14 mouse cellular contexts compared by ENCODE assay signal in the genomic region with DNA sequence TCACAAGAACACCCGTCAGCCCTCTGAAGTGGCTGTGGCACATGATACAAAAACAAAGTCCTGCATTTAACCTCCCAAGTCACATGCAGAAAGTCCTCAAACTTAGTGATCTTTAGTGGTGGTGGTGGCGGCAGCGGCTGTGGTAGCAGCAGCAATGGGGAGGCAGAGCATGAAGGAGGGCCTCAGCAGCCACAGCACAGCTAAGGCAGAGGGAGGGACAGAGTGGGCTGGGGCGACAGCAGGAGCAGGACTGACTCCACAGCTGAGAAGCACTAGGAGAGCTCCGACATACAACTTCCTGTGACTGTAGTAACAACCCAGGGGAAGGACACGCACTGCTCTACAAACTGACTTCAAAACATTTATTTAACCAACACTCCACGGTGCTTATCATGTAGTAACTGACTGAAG. TPM values are rescaled to one million over a fixed set of nuclear protein-coding genes. Genes with fewer than 3 reads are reported as not detected.
DNase-seq lines count a peak whose midpoint lies in the region; ATAC-seq and TF ChIP-seq lines count a peak whose summit lies in the region.
"Had no signal": no experiment of that assay in that cellular context is flagged by ENCODE, and none has a peak within 500 bp of the region (broad histone marks: within the 10 kb centered on the region; RNA-seq: fewer than 3 reads in every experiment).

No protein-coding gene starts in this region.

- TF ChIP-seq CTCF in thymus, adult 2 months (IDR thresholded peaks at IDR 0.05; ENCODE audit: borderline replicate concordance, control insufficient read depth, extremely low read depth, insufficient read depth, low read length, poor library complexity) = no peak

- no peak for TF ChIP-seq POLR2A in thymus, adult 2 months (IDR thresholded peaks at IDR 0.05; ENCODE audit: control insufficient read depth, extremely low read depth, insufficient read depth, low read length, poor library complexity)

- H3K4me3 ChIP-seq in heart, embryonic 14.5 days (ENCODE audit: control insufficient read depth in 1 of 2, insufficient read depth in 1 of 2, low read depth in 1 of 2, low read length in 2 of 2) = no peak overlapping the region
- H3K4me3 ChIP-seq in thymus, adult 2 months (ENCODE audit: control insufficient read depth, insufficient read depth, low read length) = no peak overlapping the region
- H3K4me3 ChIP-seq: embryonic facial prominence, embryonic 10.5 days; forebrain, embryonic 13.5 days had no signal

- H3K4me1 ChIP-seq in heart, embryonic 14.5 days (ENCODE audit: control insufficient read depth in 2 of 2, insufficient read depth in 2 of 2, low read length in 2 of 2) = peaks cover 14 to 51% of the 10 kb centered on the region in 2 experiments
- peaks cover 29% of the 10 kb centered on the region for H3K4me1 ChIP-seq in thymus, adult 2 months (replicated peaks; ENCODE audit: control insufficient read depth, insufficient read depth, low read length)
- H3K4me1 ChIP-seq: forebrain, embryonic 13.5 days had no signal

- H3K9me3 ChIP-seq in heart, embryonic 14.5 days (ENCODE audit: control insufficient read depth, low read length) = no peaks in the 10 kb centered on the region
- H3K9me3 ChIP-seq: embryonic facial prominence, embryonic 10.5 days; forebrain, embryonic 13.5 days had no signal

- intact Hi-C loops in heart, postnatal 10 days (cut with DNase I) = no loop called here
- intact Hi-C loops in left cerebral cortex, postnatal 14 days (cut with DNase I) = no loop called here

- WGBS in heart, embryonic 14.5 days = 34% methylated on average over 7 of the region's 7 CpGs
- WGBS in thymus, adult 2 months = 7% methylated on average over 7 of the region's 7 CpGs

- no peaks in the 10 kb centered on the region for H3K27me3 ChIP-seq in heart, embryonic 14.5 days (ENCODE audit: control insufficient read depth, insufficient read depth, low read length)
- no peaks in the 10 kb centered on the region for H3K27me3 ChIP-seq in thymus, adult 2 months (ENCODE audit: control insufficient read depth, insufficient read depth, low read length)
- H3K27me3 ChIP-seq: forebrain, embryonic 13.5 days had no signal

- DNase-seq in heart, postnatal 10 days = no peak
- peak; percentile 72 to 77 for DNase-seq in CD8-positive naive resting alpha-beta T cell, adult 2 months (ENCODE audit: low read depth in 2 of 2, low spot score in 2 of 2)
- peak; percentile 68 for DNase-seq in induced T-regulatory cell, adult 2 months (ENCODE audit: low read depth)
- DNase-seq in thymus, adult 2 months = peak; percentile 63
- no peak for DNase-seq in embryo, embryonic 10 days (ENCODE audit: low spot score)
- no peak for DNase-seq in left cerebral cortex, postnatal 14 days (ENCODE audit: low spot score in 2 of 2)
- no peak for DNase-seq in c-Kit-positive CD71-positive TER-119-positive erythroid progenitor cells, embryonic 14.5 days (ENCODE audit: low spot score)
- DNase-seq: adrenal gland, adult 2 months; cerebellum, adult 11-12 months had no signal

- peak overlapping the region; percentile 61 to 83 for H3K27ac ChIP-seq in heart, embryonic 14.5 days (replicated peaks in 1 of 2; ENCODE audit: control insufficient read depth in 1 of 2, insufficient read depth in 1 of 2, low read depth in 2 of 2, low read length in 2 of 2)
- H3K27ac ChIP-seq in thymus, adult 2 months (ENCODE audit: control insufficient read depth, insufficient read depth, low read length) = peak overlapping the region; percentile 84
- H3K27ac ChIP-seq: embryonic facial prominence, embryonic 10.5 days; forebrain, embryonic 13.5 days; kidney, postnatal 0 days; liver, embryonic 14.5 days had no signal

- no peak overlapping the region for H3K9ac ChIP-seq in heart, embryonic 14.5 days (ENCODE audit: low read length)
- H3K9ac ChIP-seq: forebrain, embryonic 13.5 days; liver, embryonic 14.5 days had no signal

- no peak overlapping the region for H3K4me2 ChIP-seq in heart, embryonic 14.5 days (ENCODE audit: low read length)
- H3K4me2 ChIP-seq: forebrain, embryonic 13.5 days had no signal

- ATAC-seq in heart, embryonic 14.5 days (ENCODE audit: insufficient number of reproducible peaks, insufficient read depth, low FRiP score, low read depth) = no peak
- ATAC-seq: forebrain, embryonic 13.5 days had no signal

- H3K36me3 ChIP-seq in heart, embryonic 14.5 days (ENCODE audit: control insufficient read depth, insufficient read depth, low read length) = 0 out of 2 replicates have a peak, but pooled peaks cover 4% of the 10 kb centered on the region
- no peaks in the 10 kb centered on the region for H3K36me3 ChIP-seq in thymus, adult 2 months (ENCODE audit: control insufficient read depth, insufficient read depth, low read length)

RNA-seq across cellular contexts. Expression of a gene that starts 29.9 kb away (rescaled TPM):
- polyA plus RNA-seq in heart, embryonic 14.5 days (2014; fragmentation: Nextera tagmentation; extraction: Ambion mirVana) = 25.4 and 26.1 TPM in 2 replicates
- 10 to 100 TPM; 22.7 to 22.8 TPM for total RNA-seq in heart, postnatal 10 days (2021)
- polyA plus RNA-seq in thymus, adult 2 months (2012; rRNA removed) = 19.8 and 21.1 TPM in 2 replicates
- total RNA-seq in left cerebral cortex, postnatal 14 days (2021) = 10 to 100 TPM; 28.3 to 29.3 TPM

RNA-seq across cellular contexts. Expression of a gene that starts 54.8 kb away (rescaled TPM):
- polyA plus RNA-seq in heart, embryonic 14.5 days (2014; fragmentation: Nextera tagmentation; extraction: Ambion mirVana) = 178 and 183 TPM in 2 replicates
- total RNA-seq in heart, postnatal 10 days (2021) = 100 to 1,000 TPM; 160 to 179 TPM
- polyA plus RNA-seq in thymus, adult 2 months (2012; rRNA removed) = 130 and 139 TPM in 2 replicates
- total RNA-seq in left cerebral cortex, postnatal 14 days (2021) = 100 to 1,000 TPM; 186 to 187 TPM

Comparison
In these comparisons a context has a peak if more than half of its experiments do, and no peak if none do; other contexts are left out.
1. DNase-seq: peak in CD8-positive naive resting alpha-beta T cell, adult 2 months (2 of 2), induced T-regulatory cell, adult 2 months (single experiment) and thymus, adult 2 months (single experiment); none in heart, postnatal 10 days (0 of 2), embryo, embryonic 10 days (single experiment), left cerebral cortex, postnatal 14 days (0 of 2) and c-Kit-positive CD71-positive TER-119-positive erythroid progenitor cells, embryonic 14.5 days (single experiment).